Mouse (Mus musculus): ENCODE results near the gene 1700018F24Rik. TPM values are rescaled to one million over a fixed set of nuclear protein-coding genes. Genes with fewer than 3 reads are reported as not detected.

Gene 1700018F24Rik
- polyA plus RNA-seq, 1 experiment from 2014 or later: not detected

GRCm38 (mm10) chr5:145083632-145084451, 41.1 kb downstream of the 1700018F24Rik start, which contains the start of the genes Arpc1a and Kpna7:
TSS of gene Arpc1a (plus strand) at chr5:145083830.
TSS of gene Kpna7 (minus strand) at chr5:145084030.
- ATAC-seq (ENCODE audit: insufficient number of reproducible peaks, insufficient read depth, low FRiP score, low TSS enrichment): peak; percentile 91
- Histone ChIP-seq H3K4me2 (replicated peaks) (peak within 1 kb of the TSS; percentile 68), H3K9ac (peak within 1 kb of the TSS; percentile 72), H3K36me3 (no peaks in the 10 kb centered on the region), H3K4me3 (peak within 1 kb of the TSS; percentile 75), H3K4me1 (peaks cover 9% of the 10 kb centered on the region), H3K27ac (peak within 1 kb of the TSS; percentile 70), H3K9me3 (no peaks in the 10 kb centered on the region; the same call in 1 of the 2 replicates), H3K27me3 (no peaks in the 10 kb centered on the region)
- under 1% methylated on average over 54 of the region's 54 CpGs for WGBS

GRCm38 (mm10) chr5:145084822-145085221, 42.0 kb downstream of the 1700018F24Rik start:
- Histone ChIP-seq H3K4me2 (replicated peaks) (peak overlapping the region; percentile 68), H3K27me3 (no peaks in the 10 kb centered on the region), H3K27ac (no peak overlapping the region), H3K9me3 (no peaks in the 10 kb centered on the region; the same call in 1 of the 2 replicates), H3K4me3 (peak overlapping the region; percentile 75), H3K9ac (peak overlapping the region; percentile 72; the same call in 1 of the 2 replicates), H3K4me1 (peaks cover 9% of the 10 kb centered on the region), H3K36me3 (no peaks in the 10 kb centered on the region)
- 70% methylated on average over 2 of the region's 2 CpGs for WGBS
- no peak for ATAC-seq (ENCODE audit: insufficient number of reproducible peaks, insufficient read depth, low FRiP score, low TSS enrichment)

- Histone ChIP-seq H3K9ac (no peak overlapping the region), H3K27ac (no peak overlapping the region), H3K4me2 (replicated peaks) (no peak overlapping the region), H3K27me3 (no peaks in the 10 kb centered on the region), H3K4me3 (no peak overlapping the region), H3K36me3 (peaks cover 20% of the 10 kb centered on the region), H3K9me3 (no peaks in the 10 kb centered on the region), H3K4me1 (peaks cover 9% of the 10 kb centered on the region)
- 90% methylated on average over 2 of the region's 2 CpGs for WGBS
- ATAC-seq (ENCODE audit: insufficient number of reproducible peaks, insufficient read depth, low FRiP score, low TSS enrichment): no peak
Measured at GRCm38 (mm10) chr5:145088186-145088585, 45.4 kb downstream of the 1700018F24Rik start.

GRCm38 (mm10) chr5:145089878-145090277, 47.1 kb downstream of the 1700018F24Rik start:
- Histone ChIP-seq H3K4me1 (peaks cover 3% of the 10 kb centered on the region), H3K4me2 (replicated peaks) (no peak overlapping the region), H3K4me3 (no peak overlapping the region), H3K9ac (no peak overlapping the region), H3K27me3 (no peaks in the 10 kb centered on the region), H3K9me3 (no peaks in the 10 kb centered on the region), H3K27ac (no peak overlapping the region), H3K36me3 (peaks cover 31% of the 10 kb centered on the region)
- no peak for ATAC-seq (ENCODE audit: insufficient number of reproducible peaks, insufficient read depth, low FRiP score, low TSS enrichment)
- 92% methylated on average over 3 of the region's 3 CpGs for WGBS

Other genes with a start within 250 kb of the 1700018F24Rik start
- 24.9 and 26.6 TPM in 2 replicates for gene Smurf1, start 77.1 kb upstream of the 1700018F24Rik start, polyA plus RNA-seq (2016; fragmentation: Nextera tagmentation; extraction: Ambion mirVana)
- gene Gm4871, start 10.2 kb upstream of the 1700018F24Rik start, polyA plus RNA-seq (2016; fragmentation: Nextera tagmentation; extraction: Ambion mirVana): not detected in 2 replicates
- gene Arpc1a, start 40.8 kb downstream of the 1700018F24Rik start, polyA plus RNA-seq (2016; fragmentation: Nextera tagmentation; extraction: Ambion mirVana): 158 and 159 TPM in 2 replicates
- gene Kpna7, start 41.0 kb downstream of the 1700018F24Rik start, polyA plus RNA-seq (2016; fragmentation: Nextera tagmentation; extraction: Ambion mirVana): not detected in 2 replicates
- 132 and 134 TPM in 2 replicates for gene Arpc1b, start 71.2 kb downstream of the 1700018F24Rik start, polyA plus RNA-seq (2016; fragmentation: Nextera tagmentation; extraction: Ambion mirVana)
- gene Pdap1, start 97.2 kb downstream of the 1700018F24Rik start, polyA plus RNA-seq (2016; fragmentation: Nextera tagmentation; extraction: Ambion mirVana): 129 and 130 TPM in 2 replicates
- 218 and 235 TPM in 2 replicates for gene Bud31, start 97.4 kb downstream of the 1700018F24Rik start, polyA plus RNA-seq (2016; fragmentation: Nextera tagmentation; extraction: Ambion mirVana)
- 21.6 and 22.8 TPM in 2 replicates for gene Ptcd1, start 124.1 kb downstream of the 1700018F24Rik start, polyA plus RNA-seq (2016; fragmentation: Nextera tagmentation; extraction: Ambion mirVana)
- 62.8 and 65.2 TPM in 2 replicates for gene Cpsf4, start 124.2 kb downstream of the 1700018F24Rik start, polyA plus RNA-seq (2016; fragmentation: Nextera tagmentation; extraction: Ambion mirVana)
- gene Atp5j2, start 149.1 kb downstream of the 1700018F24Rik start, polyA plus RNA-seq (2016; fragmentation: Nextera tagmentation; extraction: Ambion mirVana): 539 and 600 TPM in 2 replicates
- gene Zkscan14, start 158.9 kb downstream of the 1700018F24Rik start, polyA plus RNA-seq (2016; fragmentation: Nextera tagmentation; extraction: Ambion mirVana): 9.4 and 9.5 TPM in 2 replicates
- gene Zkscan5, start 161.6 kb downstream of the 1700018F24Rik start, polyA plus RNA-seq (2016; fragmentation: Nextera tagmentation; extraction: Ambion mirVana): 19.5 and 20.3 TPM in 2 replicates
- 36.6 and 39.6 TPM in 2 replicates for gene Zfp655, start 188.7 kb downstream of the 1700018F24Rik start, polyA plus RNA-seq (2016; fragmentation: Nextera tagmentation; extraction: Ambion mirVana)
- gene Zscan25, start 237.5 kb downstream of the 1700018F24Rik start, polyA plus RNA-seq (2016; fragmentation: Nextera tagmentation; extraction: Ambion mirVana): 0.75 and 0.88 TPM in 2 replicates